Mouse (Mus musculus) B cell, adult (primary cell): Measurements from ENCODE around the gene Stard9. TPM values are rescaled to one million over a fixed set of nuclear protein-coding genes. Genes with fewer than 3 reads are reported as not detected.

Experiments used
- total RNA-seq: library from RNA; stranded (reverse); gene quantifications from 4 replicates; pipeline ENCODE4 v1.2.4, GENCODE M21; 2023; ENCODE audit not compliant: inconsistent age

The Stard9 gene
- total RNA-seq: 0.30 to 0.54 TPM (median 0.45 TPM) in 4 replicates

DNA sequence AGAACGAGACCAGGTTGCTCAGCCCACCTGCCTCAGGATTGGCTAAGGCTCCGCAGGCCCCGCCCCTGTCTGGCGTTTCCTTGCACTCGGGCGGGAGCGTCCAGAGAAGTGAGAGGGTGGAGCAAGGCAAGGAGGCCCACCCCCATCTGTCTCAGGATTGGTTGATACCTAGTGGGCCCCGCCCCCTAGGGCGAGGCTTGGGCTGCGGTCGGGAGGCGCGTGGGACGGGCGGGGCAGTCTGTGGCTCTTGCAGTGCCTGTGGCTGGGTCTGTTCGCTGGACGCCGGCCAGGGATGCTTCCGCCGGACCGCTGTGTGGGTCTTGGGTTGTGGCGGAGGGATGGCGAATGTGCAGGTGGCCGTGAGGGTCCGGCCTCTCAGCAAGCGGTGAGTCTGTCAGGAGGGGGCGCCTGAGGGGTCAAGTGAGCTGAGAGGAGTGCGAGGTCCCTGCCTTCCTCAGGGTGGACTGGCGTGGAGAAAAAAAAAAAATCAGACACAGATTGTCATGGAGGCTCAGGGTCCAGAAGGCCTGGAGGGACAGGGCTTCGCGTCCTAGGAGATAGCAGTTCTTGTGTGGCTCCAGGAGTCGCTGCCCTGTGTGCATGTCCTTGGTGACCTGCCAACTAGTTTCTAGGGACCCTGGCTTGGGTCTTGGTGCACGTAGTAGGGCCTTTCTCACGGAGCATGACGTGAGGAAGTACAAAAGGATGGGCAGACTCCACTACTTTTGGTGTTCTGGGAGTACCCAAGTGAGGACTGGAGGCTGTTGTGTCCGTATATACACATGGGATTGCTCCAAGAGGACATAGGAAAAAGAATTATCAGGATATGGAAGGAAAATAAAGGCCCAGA, at the start of gene Stard9:
TSS of gene Stard9 (plus strand) at position 236 of the 850 bp plus-strand sequence.

DNA sequence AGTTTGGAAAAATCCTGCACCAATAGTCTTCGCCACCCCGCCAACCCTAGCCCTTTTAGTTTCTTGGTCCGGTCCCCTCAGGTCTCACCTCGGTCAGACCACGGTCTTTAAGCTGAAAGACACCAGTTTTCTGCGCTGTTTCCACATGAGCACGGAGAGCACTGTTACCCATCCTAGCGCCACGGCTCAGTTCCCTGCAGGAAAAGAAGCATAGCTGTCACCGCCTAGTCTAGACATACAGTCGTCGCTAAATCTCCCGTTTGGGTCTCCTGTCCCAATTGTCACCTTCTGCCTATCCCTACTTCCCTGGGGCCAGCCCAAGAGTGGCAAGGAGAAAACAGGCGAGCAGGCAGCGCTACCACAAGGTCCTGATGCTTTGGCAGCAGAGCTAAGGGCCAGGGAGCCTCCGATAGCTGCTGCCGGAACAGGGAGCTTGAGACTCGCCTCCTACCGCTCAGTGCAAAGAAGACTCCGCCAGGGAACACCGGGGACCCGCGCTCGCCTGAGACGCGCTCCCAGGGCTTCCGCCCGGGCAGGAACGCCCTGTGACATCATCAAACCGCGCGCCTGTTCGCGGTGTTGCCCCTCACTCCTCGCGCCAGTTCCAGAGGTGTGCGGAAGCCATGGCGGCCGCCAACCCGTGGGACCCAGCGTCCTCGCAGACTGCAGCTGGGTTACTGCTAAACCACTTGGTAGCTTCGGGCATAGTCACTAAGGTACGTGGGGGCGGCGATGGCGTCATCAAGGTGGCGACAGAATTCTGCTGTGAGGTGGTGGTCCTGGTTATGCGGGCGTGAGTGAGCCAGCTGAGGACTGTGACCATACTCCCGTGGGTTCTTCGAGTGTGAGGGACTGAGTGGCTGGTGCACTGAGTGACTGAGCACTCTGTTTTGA, 19.8 kb upstream of the Stard9 start, which contains the start of the genes Haus2 and Lrrc57:
TSS of gene Haus2 (plus strand) at position 554 of the 894 bp plus-strand sequence.
TSS of gene Lrrc57 (minus strand) at position 691 of the 894 bp plus-strand sequence.

Other genes with a start within 250 kb of the Stard9 start
- gene Ganc, start 225.2 kb upstream of the Stard9 start, total RNA-seq: 38.4 to 47.2 TPM (median 46.1 TPM) in 4 replicates
- 47.0 to 54.0 TPM (median 52.7 TPM) in 4 replicates for gene Tmem87a, start 225.0 kb upstream of the Stard9 start, total RNA-seq
- 0.67 to 3.9 TPM (median 1.4 TPM) in 4 replicates for gene Capn3, start 173.1 kb upstream of the Stard9 start, total RNA-seq
- gene Zfp106, start 65.3 kb upstream of the Stard9 start, total RNA-seq: 116 to 127 TPM (median 121 TPM) in 4 replicates
- gene Snap23, start 61.5 kb upstream of the Stard9 start, total RNA-seq: 38.3 to 58.7 TPM (median 46.8 TPM) in 4 replicates
- 17.3 to 27.2 TPM (median 19.6 TPM) in 4 replicates for gene Haus2, start 19.7 kb upstream of the Stard9 start, total RNA-seq
- 25.7 to 31.7 TPM (median 28.6 TPM) in 4 replicates for gene Lrrc57, start 19.6 kb upstream of the Stard9 start, total RNA-seq
- gene Cdan1, start 221.0 kb downstream of the Stard9 start, total RNA-seq: 36.0 to 45.2 TPM (median 41.7 TPM) in 4 replicates
- gene Ttbk2, start 221.5 kb downstream of the Stard9 start, total RNA-seq: 6.9 to 12.3 TPM (median 9.5 TPM) in 4 replicates